Mouse (Mus musculus) liver, embryonic 15.5 days (tissue): ENCODE results near the gene Gipc2. TPM values are rescaled to one million over a fixed set of nuclear protein-coding genes. Genes with fewer than 3 reads are reported as not detected.

Source experiments
- ATAC-seq: fragments of 200-750 bp; cut with Nextera tagmentation; 2 replicates; pipeline ENCODE4 v1.8.0; 2017; ENCODE audit warnings: moderate number of reproducible peaks, mild to moderate bottlenecking, moderate library complexity; ENCODE audit not compliant: insufficient read depth
- H3K27ac ChIP-seq: fragments of 300-500 bp; sonication (generic); replicated peaks from 2 replicates; pipeline ENCODE4 v1.5.1; 2015; ENCODE audit warnings: mild to moderate bottlenecking, inconsistent platforms
- H3K27me3 ChIP-seq: fragments of 300-500 bp; sonication (generic); 2 replicates; pipeline ENCODE4 v1.6.1; 2015; ENCODE audit warnings: mild to moderate bottlenecking, inconsistent platforms
- H3K36me3 ChIP-seq: fragments of 300-500 bp; sonication (generic); replicated peaks from 2 replicates; pipeline ENCODE4 v1.6.1; 2015; ENCODE audit warnings: moderate library complexity, mild to moderate bottlenecking, inconsistent platforms
- H3K4me1 ChIP-seq: fragments of 300-500 bp; sonication (generic); replicated peaks from 2 replicates; pipeline ENCODE4 v1.6.1; 2015; ENCODE audit warnings: inconsistent platforms
- H3K4me2 ChIP-seq: fragments of 300-500 bp; sonication (generic); 2 replicates; pipeline ENCODE4 v1.6.1; 2015; ENCODE audit warnings: moderate library complexity, mild to moderate bottlenecking, inconsistent platforms
- H3K4me3 ChIP-seq: fragments of 300-500 bp; sonication (generic); replicated peaks from 2 replicates; pipeline ENCODE4 v1.5.1; 2015; ENCODE audit warnings: mild to moderate bottlenecking, inconsistent platforms
- H3K9ac ChIP-seq: fragments of 300-500 bp; sonication (generic); 2 replicates; pipeline ENCODE4 v1.6.1; 2015; ENCODE audit warnings: moderate library complexity, mild to moderate bottlenecking, inconsistent platforms
- H3K9me3 ChIP-seq: fragments of 300-500 bp; sonication (generic); replicated peaks from 2 replicates; pipeline ENCODE4 v1.6.1; 2016; ENCODE audit warnings: inconsistent platforms
- WGBS: fragments of 180-500 bp; shearing (Covaris S2); methylation state at CpG from one replicate; pipeline ENCODE4 v1.1.7; 2015; ENCODE audit warnings: mixed read lengths; ENCODE audit not compliant: insufficient replicate concordance; 5-methylcytosine and 5-hydroxymethylcytosine counted together
- polyA plus RNA-seq: library from polyadenylated mRNA; unstranded; fragments of >200 nt; fragmentation: Nextera tagmentation; extraction: Ambion mirVana; gene quantifications from 2 replicates; pipeline ENCODE4 v1.2.1, GENCODE M21; 2015

The Gipc2 gene
- polyA plus RNA-seq, 1 experiment from 2014 or later = 19.3 TPM

DNA sequence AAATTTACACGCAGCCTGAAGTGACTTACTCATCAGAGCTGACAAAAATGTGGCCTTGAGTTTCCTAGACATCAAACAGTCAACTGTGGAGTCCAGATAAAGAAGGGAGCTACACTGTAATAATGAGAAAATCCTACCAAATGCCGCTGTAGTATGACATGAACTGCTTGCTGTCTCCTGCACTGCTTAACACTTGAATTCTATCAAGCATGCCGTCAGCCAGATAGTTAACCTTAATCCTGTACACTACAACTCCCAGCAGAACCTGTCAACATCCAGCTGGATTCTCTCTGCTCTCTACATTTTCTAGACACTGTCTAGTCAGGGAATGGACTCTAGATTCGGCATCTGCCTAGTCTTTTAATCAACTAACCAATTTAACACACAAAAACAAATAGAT lies 23.3 kb upstream of the Gipc2 start:
- Histone ChIP-seq H3K4me2 (peak overlapping the region; percentile 75), H3K27ac (peak overlapping the region; percentile 4; the same call in 1 of the 2 replicates), H3K36me3 (peaks cover 39% of the 10 kb centered on the region), H3K4me1 (peaks cover 29% of the 10 kb centered on the region), H3K9me3 (no peaks in the 10 kb centered on the region), H3K4me3 (peak overlapping the region; percentile 21), H3K9ac (0 out of 2 replicates have a peak overlapping the region, but pooled peaks have one; percentile 0), H3K27me3 (no peaks in the 10 kb centered on the region)
- ATAC-seq = no peak
- WGBS = 35% methylated on average over 4 of the region's 4 CpGs

DNA sequence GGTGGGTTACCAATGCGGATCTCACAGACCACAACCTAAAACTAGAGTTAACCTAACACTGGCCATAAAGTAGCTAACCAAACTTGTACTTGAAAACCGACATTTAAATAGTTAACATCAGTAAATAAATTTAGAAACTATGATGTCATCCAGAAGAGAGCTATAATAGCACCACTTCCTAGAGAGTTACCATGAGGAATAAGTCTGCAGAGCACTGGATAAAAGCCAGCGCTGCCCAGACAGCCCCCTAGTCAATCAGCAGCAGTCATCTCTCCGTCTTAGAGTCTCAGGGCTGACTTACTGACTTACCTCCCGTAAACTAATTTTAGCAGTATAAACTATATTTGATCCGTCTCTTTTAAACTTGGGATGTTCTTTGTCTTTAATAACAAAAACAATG lies 20.1 kb upstream of the Gipc2 start:
- Histone ChIP-seq H3K36me3 (peaks cover 63% of the 10 kb centered on the region), H3K27ac (no peak overlapping the region), H3K4me2 (no peak overlapping the region), H3K4me1 (peaks cover 28% of the 10 kb centered on the region), H3K4me3 (no peak overlapping the region), H3K9ac (no peak overlapping the region), H3K9me3 (no peaks in the 10 kb centered on the region), H3K27me3 (no peaks in the 10 kb centered on the region)
- WGBS = 86% methylated on average over 6 of the region's 6 CpGs
- ATAC-seq = no peak

DNA sequence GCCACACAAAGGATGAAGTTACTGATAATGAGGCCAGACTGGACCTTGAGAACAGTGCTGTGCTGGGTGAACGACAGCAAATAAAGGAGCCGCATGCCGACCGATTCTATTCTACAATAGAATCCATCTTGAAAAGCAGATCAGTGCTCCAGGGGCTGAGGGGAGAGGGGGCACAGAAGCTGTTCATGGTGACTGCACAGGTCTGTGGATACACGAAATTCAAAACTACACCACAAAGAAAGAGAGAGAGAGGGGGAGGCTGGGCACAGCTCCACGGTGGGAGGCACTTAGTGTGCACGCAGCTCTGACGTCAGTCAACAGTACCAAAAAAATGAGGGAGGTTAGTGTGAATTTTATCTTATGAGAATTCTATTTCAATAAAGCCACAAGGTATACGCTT lies 17.5 kb upstream of the Gipc2 start:
- H3K9ac ChIP-seq = no peak overlapping the region
- peaks cover 11% of the 10 kb centered on the region for H3K4me1 ChIP-seq
- no peak for ATAC-seq
- no peak overlapping the region for H3K4me2 ChIP-seq
- H3K36me3 ChIP-seq = peaks cover 73% of the 10 kb centered on the region
- 86% methylated on average over 9 of the region's 9 CpGs for WGBS
- H3K27me3 ChIP-seq = no peaks in the 10 kb centered on the region
- no peak overlapping the region for H3K4me3 ChIP-seq
- no peak overlapping the region for H3K27ac ChIP-seq
- H3K9me3 ChIP-seq = no peaks in the 10 kb centered on the region

DNA sequence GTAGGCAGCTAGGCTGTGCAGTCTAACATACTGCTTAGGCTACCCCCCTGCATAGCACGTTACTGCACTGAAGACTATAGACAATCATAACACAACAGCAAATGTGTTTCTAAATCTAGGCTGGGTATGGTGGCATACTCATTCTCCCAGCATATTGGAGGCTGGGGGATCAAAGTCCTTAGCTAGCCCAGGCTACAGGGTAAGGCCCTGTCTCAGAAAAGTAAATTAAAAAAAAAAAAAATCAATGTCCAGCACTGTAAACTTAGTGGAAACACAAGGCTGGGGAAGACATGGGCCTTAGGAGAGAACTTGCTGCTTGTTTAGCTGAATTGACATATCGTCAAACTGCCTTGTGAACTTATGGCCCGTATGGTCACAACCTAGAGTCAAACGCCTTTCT lies 14.6 kb upstream of the Gipc2 start:
- no peaks in the 10 kb centered on the region for H3K27me3 ChIP-seq
- peaks cover 50% of the 10 kb centered on the region for H3K36me3 ChIP-seq
- H3K9me3 ChIP-seq = no peaks in the 10 kb centered on the region
- peak; percentile 14; the same call in 1 of the 2 replicates for ATAC-seq
- H3K27ac ChIP-seq = no peak overlapping the region
- WGBS = 85% methylated on average over 4 of the region's 4 CpGs
- no peak overlapping the region for H3K4me3 ChIP-seq
- H3K4me1 ChIP-seq = peaks cover 8% of the 10 kb centered on the region; the same call in 1 of the 2 replicates
- H3K9ac ChIP-seq = no peak overlapping the region
- H3K4me2 ChIP-seq = no peak overlapping the region

DNA sequence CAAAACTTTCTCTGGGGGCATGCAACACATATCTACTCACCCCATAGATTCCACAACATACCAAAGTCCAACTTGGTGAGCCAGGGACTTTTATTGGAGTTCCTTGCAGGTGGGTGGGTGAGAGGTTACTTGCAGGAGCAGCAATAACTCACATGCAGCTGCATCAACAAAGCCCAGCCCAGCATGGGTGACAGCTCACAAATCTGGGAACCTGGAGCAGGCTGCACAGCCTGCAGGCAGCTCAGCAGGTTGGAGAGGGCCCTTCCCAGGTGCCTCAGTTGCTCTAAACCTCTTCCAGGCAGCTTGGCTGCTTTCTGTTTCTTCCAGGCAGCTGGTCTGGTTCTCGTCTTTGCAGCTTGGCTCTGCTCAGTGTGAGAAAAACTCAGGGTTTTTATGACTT lies 13.3 kb upstream of the Gipc2 start:
- H3K4me3 ChIP-seq = no peak overlapping the region
- WGBS = 57% methylated on average over 1 of the region's 1 CpGs
- ATAC-seq = no peak

DNA sequence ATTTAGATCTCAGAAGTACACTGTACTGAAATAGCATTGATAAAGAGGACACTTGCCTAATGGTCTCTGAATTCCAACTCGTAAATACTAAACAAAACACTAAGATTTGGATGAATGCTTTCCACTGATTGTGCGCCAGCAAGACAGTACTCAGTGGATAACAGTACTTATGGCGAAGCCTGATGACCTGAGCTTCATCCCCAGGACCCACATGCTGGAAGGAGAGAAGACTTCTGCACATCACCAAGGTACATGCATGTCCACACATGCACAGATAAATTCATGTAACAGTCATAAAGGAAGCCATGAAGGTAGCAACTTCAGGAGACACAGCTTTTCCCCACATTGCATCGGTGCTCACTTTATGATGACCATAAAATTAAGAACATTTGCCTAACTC lies 12.8 kb upstream of the Gipc2 start:
- Histone ChIP-seq H3K9me3 (no peaks in the 10 kb centered on the region), H3K9ac (no peak overlapping the region), H3K27me3 (no peaks in the 10 kb centered on the region), H3K27ac (no peak overlapping the region), H3K4me2 (no peak overlapping the region), H3K4me1 (peaks cover 8% of the 10 kb centered on the region; the same call in 1 of the 2 replicates), H3K4me3 (no peak overlapping the region), H3K36me3 (peaks cover 34% of the 10 kb centered on the region)
- no peak for ATAC-seq
- 68% methylated on average over 4 of the region's 4 CpGs for WGBS

More for the DNA sequence above, 13.3 kb upstream of the Gipc2 start:
- Histone ChIP-seq H3K27me3 (no peaks in the 10 kb centered on the region), H3K9me3 (no peaks in the 10 kb centered on the region), H3K27ac (no peak overlapping the region), H3K4me1 (peaks cover 8% of the 10 kb centered on the region; the same call in 1 of the 2 replicates), H3K36me3 (peaks cover 37% of the 10 kb centered on the region), H3K9ac (no peak overlapping the region), H3K4me2 (no peak overlapping the region)

DNA sequence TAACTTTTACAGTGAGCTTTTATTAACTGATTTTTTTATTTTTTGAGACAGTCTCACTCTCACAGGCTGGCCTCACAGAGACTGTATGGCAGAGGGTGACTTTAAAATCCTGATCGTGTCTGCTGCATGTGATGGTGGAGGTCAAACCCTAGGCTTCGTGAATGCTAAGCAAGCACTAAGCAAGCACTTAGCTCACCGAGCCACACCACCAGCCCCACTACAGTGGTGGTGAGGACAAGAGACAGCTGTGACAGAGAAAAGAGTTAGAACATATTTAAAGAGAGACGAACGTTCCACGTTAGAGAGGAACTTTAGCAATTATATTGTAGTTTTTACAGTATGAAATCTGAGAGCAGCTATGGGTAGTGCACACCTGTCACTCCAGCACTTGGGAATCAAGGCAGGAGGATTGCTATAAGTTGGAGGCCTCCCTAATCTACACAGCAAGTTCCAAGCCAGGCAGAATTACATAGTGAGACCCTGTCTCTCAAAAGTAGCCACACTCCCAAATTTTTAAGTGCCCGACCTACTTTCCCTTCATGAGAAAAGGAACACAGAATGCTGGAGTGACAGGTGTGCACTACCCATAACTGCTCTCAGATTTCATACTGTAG lies 6.4 kb upstream of the Gipc2 start:
- H3K27ac ChIP-seq = no peak overlapping the region
- H3K9me3 ChIP-seq = no peaks in the 10 kb centered on the region
- ATAC-seq = no peak
- H3K4me2 ChIP-seq = no peak overlapping the region
- no peak overlapping the region for H3K4me3 ChIP-seq
- WGBS = 67% methylated on average over 7 of the region's 7 CpGs
- H3K36me3 ChIP-seq = no peaks in the 10 kb centered on the region
- peaks cover 19% of the 10 kb centered on the region for H3K4me1 ChIP-seq
- H3K9ac ChIP-seq = no peak overlapping the region
- H3K27me3 ChIP-seq = peaks cover 24% of the 10 kb centered on the region

DNA sequence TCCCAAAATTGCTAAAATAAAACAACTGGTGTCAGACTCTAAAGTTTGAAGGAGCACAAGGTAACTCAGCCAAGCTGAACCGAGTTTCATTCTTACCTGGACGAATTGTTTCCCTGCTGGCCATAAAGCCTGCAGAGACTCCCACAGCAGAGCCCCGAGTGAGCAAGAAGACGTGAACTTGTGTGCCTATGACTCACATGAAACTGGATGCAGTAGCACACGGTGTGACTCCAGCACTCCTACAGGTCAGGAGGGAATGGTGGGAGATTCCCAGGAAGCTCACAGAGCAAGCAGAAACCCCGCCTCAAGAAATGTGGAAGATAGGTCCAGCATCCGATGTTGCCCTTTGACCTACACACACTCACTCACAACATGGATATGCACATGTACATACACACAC lies 5.8 kb upstream of the Gipc2 start:
- no peak overlapping the region for H3K4me2 ChIP-seq
- WGBS = 56% methylated on average over 7 of the region's 7 CpGs
- ATAC-seq = no peak

DNA sequence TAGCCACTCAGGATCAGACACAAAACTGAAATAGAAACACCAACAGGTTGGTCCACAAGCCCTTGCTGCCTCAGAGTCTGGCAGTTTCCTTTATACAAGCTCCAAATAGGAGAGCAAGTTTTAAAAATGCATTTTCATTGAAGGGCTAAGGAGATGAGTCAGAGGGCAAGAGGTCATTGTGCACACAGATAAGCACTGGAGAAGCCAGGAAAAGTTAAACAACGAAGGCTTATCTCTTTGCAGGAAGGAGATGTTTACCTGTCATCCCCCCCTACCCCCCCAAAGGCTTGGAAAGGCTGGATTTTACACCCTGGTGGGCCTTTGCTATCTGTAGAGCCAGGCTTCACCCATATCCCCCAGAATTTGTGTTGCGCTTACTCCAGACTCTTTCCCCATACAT lies 5.2 kb upstream of the Gipc2 start:
- Histone ChIP-seq H3K4me3 (no peak overlapping the region), H3K4me1 (peaks cover 19% of the 10 kb centered on the region), H3K9me3 (no peaks in the 10 kb centered on the region), H3K9ac (no peak overlapping the region), H3K36me3 (no peaks in the 10 kb centered on the region), H3K27ac (no peak overlapping the region), H3K4me2 (no peak overlapping the region; the same call in 1 of the 2 replicates), H3K27me3 (peaks cover 36% of the 10 kb centered on the region)
- 42% methylated on average over 2 of the region's 2 CpGs for WGBS
- ATAC-seq = no peak

More for the DNA sequence above, 5.8 kb upstream of the Gipc2 start:
- H3K27me3 ChIP-seq = peaks cover 29% of the 10 kb centered on the region
- no peak overlapping the region for H3K9ac ChIP-seq
- peaks cover 19% of the 10 kb centered on the region for H3K4me1 ChIP-seq
- no peaks in the 10 kb centered on the region for H3K9me3 ChIP-seq
- no peak overlapping the region for H3K27ac ChIP-seq
- H3K4me3 ChIP-seq = no peak overlapping the region
- no peaks in the 10 kb centered on the region for H3K36me3 ChIP-seq

DNA sequence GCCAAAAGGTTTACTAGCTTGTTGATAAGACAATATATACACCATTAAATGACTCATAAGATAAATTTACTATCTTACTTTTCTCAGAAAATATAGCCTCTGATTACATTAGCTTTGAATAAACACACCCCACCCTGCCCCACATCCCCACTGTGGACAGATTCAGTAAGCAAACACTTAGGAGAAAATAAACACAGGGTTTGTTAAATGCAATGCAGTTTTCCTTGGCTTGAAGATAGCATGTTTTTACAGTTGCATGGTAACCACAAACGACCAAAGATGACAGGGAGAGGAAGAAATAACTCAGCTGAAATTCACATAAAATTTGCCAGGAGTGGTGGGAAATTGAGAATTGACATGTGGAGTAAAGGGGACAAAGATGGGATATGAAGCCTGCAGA lies 4.4 kb upstream of the Gipc2 start:
- WGBS = 2% methylated on average over 1 of the region's 1 CpGs
- H3K36me3 ChIP-seq = no peaks in the 10 kb centered on the region

DNA sequence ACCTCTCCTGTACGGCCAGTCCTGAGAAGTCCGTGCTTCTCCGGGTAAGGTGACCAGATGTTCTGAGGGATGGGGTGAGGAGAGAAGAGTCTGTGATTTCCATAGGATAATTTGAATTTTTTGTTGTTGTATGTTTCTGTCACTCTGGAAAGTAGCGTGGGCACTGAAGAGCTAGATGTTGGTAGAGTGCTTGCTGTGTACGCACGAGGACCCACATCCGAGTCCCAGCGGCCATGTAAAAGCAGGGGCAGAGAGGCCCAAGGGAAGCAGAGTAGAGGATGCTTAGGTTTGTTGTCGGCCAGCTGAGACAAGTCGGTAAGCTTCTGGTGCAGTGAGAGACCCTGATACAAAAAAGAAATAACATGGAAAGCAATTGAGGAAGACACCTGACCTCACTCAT lies 2.0 kb upstream of the Gipc2 start:
- Histone ChIP-seq H3K36me3 (no peaks in the 10 kb centered on the region), H3K4me2 (no peak overlapping the region), H3K27ac (no peak overlapping the region), H3K9ac (no peak overlapping the region), H3K27me3 (peaks cover 67% of the 10 kb centered on the region), H3K4me3 (no peak overlapping the region), H3K4me1 (peaks cover 27% of the 10 kb centered on the region), H3K9me3 (no peaks in the 10 kb centered on the region)
- WGBS = 83% methylated on average over 10 of the region's 10 CpGs
- no peak for ATAC-seq

More for the DNA sequence above, 4.4 kb upstream of the Gipc2 start:
- H3K27ac ChIP-seq = no peak overlapping the region
- no peak overlapping the region for H3K4me2 ChIP-seq
- H3K4me3 ChIP-seq = no peak overlapping the region
- peaks cover 44% of the 10 kb centered on the region for H3K27me3 ChIP-seq
- no peaks in the 10 kb centered on the region for H3K9me3 ChIP-seq
- H3K4me1 ChIP-seq = peaks cover 27% of the 10 kb centered on the region
- H3K9ac ChIP-seq = no peak overlapping the region
- no peak for ATAC-seq
